Mouse (Mus musculus) gastrocnemius, postnatal 14 days (tissue): ENCODE data around the gene Zbtb38. TPM values are rescaled to one million over a fixed set of nuclear protein-coding genes. Genes with fewer than 3 reads are reported as not detected.

Experiments used
- DNase-seq: peaks from one replicate; pipeline ENCODE4 v3.0.0; 2021; ENCODE audit warnings: mixed read lengths
- intact Hi-C: fragments of 180-260 bp; cut with DNase I; formaldehyde crosslinking; loops from one replicate; pipeline ENCODE4 v1.15.1; 2025; ENCODE audit warnings: low total_unique reads
- total RNA-seq, 2 experiments: library from RNA; stranded (reverse); gene quantifications; 2 replicates each; pipeline ENCODE4 v1.2.3; 2021

Gene Zbtb38
- total RNA-seq, 2 experiments from 2014 or later: 12.9 to 14.6 TPM

- DNase-seq: no peak
- intact Hi-C loops: loop anchor here (10.0 kb wide), 1 partner anchor 51 kb away; no protein-coding TSS in a partner anchor
Measured at GRCm38 (mm10) chr9:96763847-96764631, 11.4 kb upstream of the Zbtb38 start.

GRCm38 (mm10) chr9:96763025-96763424 lies 10.4 kb upstream of the Zbtb38 start:
- intact Hi-C loops: loop anchor here (10.0 kb wide), 1 partner anchor 52 kb away; no protein-coding TSS in a partner anchor
- no peak for DNase-seq

- peak; percentile 45 for DNase-seq
- intact Hi-C loops: loop anchor here (2.0 kb wide), 1 partner anchor 88 kb away; no protein-coding TSS in a partner anchor
Measured at GRCm38 (mm10) chr9:96758749-96759597, 6.3 kb upstream of the Zbtb38 start.

- intact Hi-C loops: no loop called here
- no peak for DNase-seq
Measured at GRCm38 (mm10) chr9:96756638-96757435, 4.2 kb upstream of the Zbtb38 start.

- DNase-seq: no peak
- intact Hi-C loops: loop anchor here (2.0 kb wide), 1 partner anchor 179 kb away; no protein-coding TSS in a partner anchor
Measured at GRCm38 (mm10) chr9:96755761-96756160, 3.1 kb upstream of the Zbtb38 start.

- intact Hi-C loops: loop anchor here (2.0 kb wide), 1 partner anchor 178 kb away; no protein-coding TSS in a partner anchor
- no peak for DNase-seq
Measured at GRCm38 (mm10) chr9:96754625-96754969, 2.0 kb upstream of the Zbtb38 start.

- intact Hi-C loops: loop anchor here (2.0 kb wide), 1 partner anchor 177 kb away; no protein-coding TSS in a partner anchor
Measured at GRCm38 (mm10) chr9:96753921-96754624, 1.4 kb upstream of the Zbtb38 start.

GRCm38 (mm10) chr9:96753392-96753791 lies 761 bp upstream of the Zbtb38 start:
- no peak for DNase-seq
- intact Hi-C loops: no loop called here

More at GRCm38 (mm10) chr9:96753921-96754624, 1.4 kb upstream of the Zbtb38 start:
- DNase-seq: no peak

- no peak for DNase-seq
- intact Hi-C loops: no loop called here
Measured at GRCm38 (mm10) chr9:96751821-96752602, 619 bp downstream of the Zbtb38 start.

- no peak for DNase-seq
- intact Hi-C loops: no loop called here
Measured at GRCm38 (mm10) chr9:96750636-96751035, 2.0 kb downstream of the Zbtb38 start.

GRCm38 (mm10) chr9:96746527-96746926 lies 6.1 kb downstream of the Zbtb38 start:
- intact Hi-C loops: no loop called here

GRCm38 (mm10) chr9:96744909-96745308 lies 7.7 kb downstream of the Zbtb38 start:
- intact Hi-C loops: no loop called here
- DNase-seq: no peak

More at GRCm38 (mm10) chr9:96746527-96746926, 6.1 kb downstream of the Zbtb38 start:
- no peak for DNase-seq

GRCm38 (mm10) chr9:96741365-96742085 lies 11.1 kb downstream of the Zbtb38 start:
- no peak for DNase-seq
- intact Hi-C loops: no loop called here

- intact Hi-C loops: no loop called here
- no peak for DNase-seq
Measured at GRCm38 (mm10) chr9:96740712-96741364, 11.8 kb downstream of the Zbtb38 start.

- intact Hi-C loops: no loop called here
- no peak for DNase-seq
Measured at GRCm38 (mm10) chr9:96739808-96740711, 12.6 kb downstream of the Zbtb38 start.
